Mouse (Mus musculus) ES-Bruce4 (cell line): Measurements from ENCODE around the gene Trappc6b. TPM values are rescaled to one million over a fixed set of nuclear protein-coding genes. Genes with fewer than 3 reads are reported as not detected.

Experiments
- H3K27ac ChIP-seq: 2 replicates; pipeline ENCODE4 v1.5.1; 2012; ENCODE audit warnings: low read length, inconsistent platforms; ENCODE audit not compliant: insufficient read depth
- H3K27me3 ChIP-seq: 2 replicates; pipeline ENCODE4 v1.6.1; 2012; ENCODE audit warnings: mild to moderate bottlenecking, low read length, inconsistent platforms; ENCODE audit not compliant: control insufficient read depth, poor library complexity, insufficient read depth, severe bottlenecking
- H3K36me3 ChIP-seq: 2 replicates; pipeline ENCODE4 v1.6.1; 2012; ENCODE audit warnings: inconsistent platforms, mild to moderate bottlenecking, low read length, moderate library complexity; ENCODE audit not compliant: control insufficient read depth, poor library complexity, insufficient read depth, severe bottlenecking
- H3K4me1 ChIP-seq: one replicate; pipeline ENCODE4 v1.8.1; 2011; ENCODE audit warnings: low read length; ENCODE audit not compliant: control insufficient read depth, insufficient read depth
- H3K4me3 ChIP-seq: 2 replicates; pipeline ENCODE4 v1.5.1; 2011; ENCODE audit warnings: low read depth, mild to moderate bottlenecking, low read length
- H3K9ac ChIP-seq: 2 replicates; pipeline ENCODE4 v1.6.1; 2012; ENCODE audit warnings: low read depth, mild to moderate bottlenecking, inconsistent platforms; ENCODE audit not compliant: poor library complexity, severe bottlenecking
- H3K9me3 ChIP-seq: replicated peaks from 2 replicates; pipeline ENCODE4 v1.6.1; 2012; ENCODE audit warnings: mild to moderate bottlenecking, low read length, inconsistent platforms; ENCODE audit not compliant: control insufficient read depth, poor library complexity, insufficient read depth, severe bottlenecking
- CTCF ChIP-seq: IDR thresholded peaks from one replicate; pipeline ENCODE4 v1.8.1; 2011; ENCODE audit warnings: low read depth, low read length
- EP300 ChIP-seq: IDR thresholded peaks from 2 replicates; pipeline ENCODE4 v1.6.1; 2011; ENCODE audit warnings: low read depth, low read length; ENCODE audit not compliant: insufficient read depth
- POLR2A ChIP-seq: IDR thresholded peaks from one replicate; pipeline ENCODE4 v1.8.1; 2011; ENCODE audit warnings: low read length; ENCODE audit not compliant: insufficient read depth
- polyA plus RNA-seq: library from polyadenylated mRNA; stranded (reverse); fragments of >200 nt; gene quantifications from 2 replicates; pipeline ENCODE4 v1.2.4, GENCODE M21; 2011; ENCODE audit warnings: low read depth; ENCODE audit not compliant: missing spikeins, insufficient read depth, insufficient read length

The Trappc6b gene
- polyA plus RNA-seq, 1 experiment, result 92.5 TPM

GRCm38 (mm10) chr12:59093543-59093942 is 32.3 kb upstream of the Trappc6b start:
- no peak for TF ChIP-seq POLR2A
- TF ChIP-seq EP300, result no peak
- no peak for TF ChIP-seq CTCF
- Histone ChIP-seq H3K27me3 (no peaks in the 10 kb centered on the region), H3K9ac (no peak overlapping the region), H3K4me3 (no peak overlapping the region), H3K4me1 (no peaks in the 10 kb centered on the region), H3K9me3 (no peaks in the 10 kb centered on the region), H3K27ac (no peak overlapping the region), H3K36me3 (no peaks in the 10 kb centered on the region)

- H3K36me3 ChIP-seq, result no peaks in the 10 kb centered on the region
- no peak overlapping the region for H3K9ac ChIP-seq
- no peak for TF ChIP-seq POLR2A
- TF ChIP-seq CTCF, result no peak
- no peak for TF ChIP-seq EP300
Measured at GRCm38 (mm10) chr12:59086171-59086570, 24.9 kb upstream of the Trappc6b start.

GRCm38 (mm10) chr12:59084446-59084845 is 23.2 kb upstream of the Trappc6b start:
- Histone ChIP-seq H3K27me3 (no peaks in the 10 kb centered on the region), H3K9me3 (no peaks in the 10 kb centered on the region), H3K27ac (no peak overlapping the region), H3K4me3 (no peak overlapping the region), H3K4me1 (no peaks in the 10 kb centered on the region), H3K36me3 (no peaks in the 10 kb centered on the region), H3K9ac (no peak overlapping the region)
- no peak for TF ChIP-seq CTCF
- TF ChIP-seq EP300, result no peak
- TF ChIP-seq POLR2A, result no peak

More at GRCm38 (mm10) chr12:59086171-59086570, 24.9 kb upstream of the Trappc6b start:
- Histone ChIP-seq H3K27ac (no peak overlapping the region), H3K4me3 (no peak overlapping the region), H3K4me1 (no peaks in the 10 kb centered on the region), H3K27me3 (no peaks in the 10 kb centered on the region), H3K9me3 (no peaks in the 10 kb centered on the region)

GRCm38 (mm10) chr12:59080461-59080860 is 19.2 kb upstream of the Trappc6b start:
- Histone ChIP-seq H3K27ac (no peak overlapping the region), H3K9ac (0 out of 2 replicates have a peak overlapping the region, but pooled peaks have one; percentile 6), H3K9me3 (no peaks in the 10 kb centered on the region), H3K27me3 (no peaks in the 10 kb centered on the region), H3K4me1 (no peaks in the 10 kb centered on the region), H3K4me3 (peak overlapping the region; percentile 17; the same call in 1 of the 2 replicates), H3K36me3 (no peaks in the 10 kb centered on the region; the same call in 1 of the 2 replicates)
- TF ChIP-seq EP300, result no peak
- no peak for TF ChIP-seq POLR2A
- TF ChIP-seq CTCF, result no peak

GRCm38 (mm10) chr12:59077883-59078282 is 16.6 kb upstream of the Trappc6b start:
- H3K4me3 ChIP-seq, result no peak overlapping the region
- no peak overlapping the region for H3K27ac ChIP-seq
- H3K9ac ChIP-seq, result no peak overlapping the region
- H3K36me3 ChIP-seq, result peaks cover 6% of the 10 kb centered on the region
- no peaks in the 10 kb centered on the region for H3K9me3 ChIP-seq
- no peaks in the 10 kb centered on the region for H3K27me3 ChIP-seq
- H3K4me1 ChIP-seq, result no peaks in the 10 kb centered on the region
- TF ChIP-seq CTCF (no peak), EP300 (no peak), POLR2A (no peak)

- Histone ChIP-seq H3K36me3 (peaks cover 13% of the 10 kb centered on the region), H3K4me3 (no peak overlapping the region), H3K4me1 (no peaks in the 10 kb centered on the region), H3K9ac (no peak overlapping the region), H3K27ac (no peak overlapping the region), H3K9me3 (no peaks in the 10 kb centered on the region), H3K27me3 (no peaks in the 10 kb centered on the region)
- no peak for TF ChIP-seq CTCF
- no peak for TF ChIP-seq EP300
- TF ChIP-seq POLR2A, result no peak
Measured at GRCm38 (mm10) chr12:59076996-59077395, 15.7 kb upstream of the Trappc6b start.
